Mouse (Mus musculus): ENCODE measurements around the gene Ralgps1.

DNA sequence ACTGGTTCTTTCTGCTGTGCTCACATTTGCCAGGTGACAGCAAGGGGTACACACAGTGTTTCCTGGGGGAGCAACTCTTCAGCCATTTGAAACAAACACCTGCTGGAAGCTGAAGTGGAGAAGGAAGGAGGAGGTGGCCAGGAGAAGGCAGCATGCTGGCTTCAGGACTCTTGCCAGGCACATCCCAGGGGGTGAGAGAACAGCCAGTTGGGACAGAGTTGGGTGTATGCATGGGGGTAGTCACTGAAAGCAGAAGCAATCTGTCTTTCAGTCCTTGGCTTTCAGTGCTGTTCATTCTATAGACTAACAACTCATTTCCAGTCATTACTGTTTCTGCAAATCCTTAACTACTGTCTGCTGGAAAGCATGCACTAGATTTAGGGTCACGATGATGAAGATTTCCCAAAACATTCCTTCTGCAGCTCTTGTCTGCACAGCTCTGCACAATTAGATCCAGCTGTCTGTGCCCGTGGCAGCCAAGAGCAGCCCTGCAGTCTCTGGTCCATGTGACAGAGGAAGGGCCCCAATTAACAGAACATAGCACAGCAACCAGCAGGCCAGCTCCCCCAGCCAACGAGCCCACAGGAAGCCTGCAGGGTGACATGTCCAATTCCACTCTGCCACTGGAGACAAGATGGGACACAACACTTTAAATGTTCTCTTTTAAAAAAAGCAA, 70.8 kb downstream of the Ralgps1 start:
- TF ChIP-seq CTCF (IDR thresholded peaks at IDR 0.05 in 2 of 3, conservative IDR thresholded peaks at IDR 0.05 in 1 of 3; ENCODE audit: control insufficient read depth in 1 of 3, insufficient read depth in 1 of 3, low read depth in 2 of 3, low read length in 3 of 3, poor library complexity in 1 of 3, severe bottlenecking in 1 of 3) (no peak), CHD2 (IDR thresholded peaks at IDR 0.05; ENCODE audit: low read length) (no peak), ETS1 (IDR thresholded peaks at IDR 0.05; ENCODE audit: low read depth, low read length) (no peak), POLR2A (IDR thresholded peaks at IDR 0.05; ENCODE audit: control insufficient read depth in 1 of 2, insufficient read depth in 1 of 2, low read depth in 1 of 2, low read length in 2 of 2, poor library complexity in 1 of 2) (no peak), HCFC1 (IDR thresholded peaks at IDR 0.05; ENCODE audit: low read depth, low read length) (no peak), RAD21 (IDR thresholded peaks at IDR 0.05; ENCODE audit: low read depth, low read length) (no peak), EP300 (IDR thresholded peaks at IDR 0.05; ENCODE audit: low read depth in 1 of 2, low read length in 2 of 2) (no peak), TAL1 (IDR thresholded peaks at IDR 0.05; ENCODE audit: low read length) (no peak), TCF12 (IDR thresholded peaks at IDR 0.05; ENCODE audit: low read depth, low read length) (no peak), ZC3H11A (IDR thresholded peaks at IDR 0.05; ENCODE audit: low read depth, low read length) (no peak), NELFE (IDR thresholded peaks at IDR 0.05; ENCODE audit: low read depth, low read length) (no peak), RCOR1 (IDR thresholded peaks at IDR 0.05; ENCODE audit: low read depth, low read length) (no peak)

All from MEL (cell line).